Mouse (Mus musculus) liver, embryonic 15.5 days (tissue): ENCODE data around the gene Olfr603. TPM values are rescaled to one million over a fixed set of nuclear protein-coding genes. Genes with fewer than 3 reads are reported as not detected.
"Not testable (repeated sequence)": the region's sequence is repeated elsewhere in the genome, so short reads cannot be mapped to it uniquely, and the experiment has no call there.

Source experiments
- ATAC-seq: fragments of 200-750 bp; cut with Nextera tagmentation; 2 replicates; pipeline ENCODE4 v1.8.0; 2017; ENCODE audit warnings: moderate number of reproducible peaks, mild to moderate bottlenecking, moderate library complexity; ENCODE audit not compliant: insufficient read depth
- H3K27ac ChIP-seq: fragments of 300-500 bp; sonication (generic); replicated peaks from 2 replicates; pipeline ENCODE4 v1.5.1; 2015; ENCODE audit warnings: mild to moderate bottlenecking, inconsistent platforms
- H3K27me3 ChIP-seq: fragments of 300-500 bp; sonication (generic); 2 replicates; pipeline ENCODE4 v1.6.1; 2015; ENCODE audit warnings: mild to moderate bottlenecking, inconsistent platforms
- H3K36me3 ChIP-seq: fragments of 300-500 bp; sonication (generic); replicated peaks from 2 replicates; pipeline ENCODE4 v1.6.1; 2015; ENCODE audit warnings: moderate library complexity, mild to moderate bottlenecking, inconsistent platforms
- H3K4me1 ChIP-seq: fragments of 300-500 bp; sonication (generic); replicated peaks from 2 replicates; pipeline ENCODE4 v1.6.1; 2015; ENCODE audit warnings: inconsistent platforms
- H3K4me2 ChIP-seq: fragments of 300-500 bp; sonication (generic); 2 replicates; pipeline ENCODE4 v1.6.1; 2015; ENCODE audit warnings: moderate library complexity, mild to moderate bottlenecking, inconsistent platforms
- H3K4me3 ChIP-seq: fragments of 300-500 bp; sonication (generic); replicated peaks from 2 replicates; pipeline ENCODE4 v1.5.1; 2015; ENCODE audit warnings: mild to moderate bottlenecking, inconsistent platforms
- H3K9ac ChIP-seq: fragments of 300-500 bp; sonication (generic); 2 replicates; pipeline ENCODE4 v1.6.1; 2015; ENCODE audit warnings: moderate library complexity, mild to moderate bottlenecking, inconsistent platforms
- H3K9me3 ChIP-seq: fragments of 300-500 bp; sonication (generic); replicated peaks from 2 replicates; pipeline ENCODE4 v1.6.1; 2016; ENCODE audit warnings: inconsistent platforms
- WGBS: fragments of 180-500 bp; shearing (Covaris S2); methylation state at CpG from one replicate; pipeline ENCODE4 v1.1.7; 2015; ENCODE audit warnings: mixed read lengths; ENCODE audit not compliant: insufficient replicate concordance; 5-methylcytosine and 5-hydroxymethylcytosine counted together
- microRNA-seq: library from miRNA; unstranded; fragments of <30 nt; microRNA quantifications from one replicate; pipeline ENCODE4, GENCODE M21; 2016
- polyA plus RNA-seq: library from polyadenylated mRNA; unstranded; fragments of >200 nt; fragmentation: Nextera tagmentation; extraction: Ambion mirVana; gene quantifications from 2 replicates; pipeline ENCODE4 v1.2.1, GENCODE M21; 2015

Olfr603 gene
- polyA plus RNA-seq = not detected in 2 replicates

DNA sequence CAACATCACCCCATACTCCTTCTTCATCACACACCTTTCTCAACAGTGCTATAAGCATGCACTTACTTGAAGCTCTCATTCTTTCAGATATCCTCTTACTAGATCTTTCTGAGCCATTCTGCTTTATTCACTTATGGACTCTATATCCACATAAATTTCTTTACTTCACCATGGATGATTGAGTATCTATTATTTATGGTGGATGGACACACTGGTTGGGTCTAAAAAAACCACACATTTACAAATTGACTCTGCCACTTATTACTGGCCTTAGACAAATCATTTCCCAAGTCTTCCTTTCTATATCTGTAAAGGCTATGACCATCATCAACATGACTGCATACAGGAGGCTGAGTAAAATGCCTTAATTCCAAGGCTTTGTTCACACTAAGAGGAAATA lies at the start of gene Olfr603:
Gene Olfr603 (minus strand): TSS at position 101 of the 400 bp plus-strand sequence.
- no peaks in the 10 kb centered on the region for H3K4me1 ChIP-seq
- no peak for ATAC-seq

GRCm38 (mm10) chr7:103414772-103415171 lies 28.8 kb upstream of the Olfr603 start, which contains the start of gene Usp17lc:
Gene Usp17lc, plus strand, starts transcription at chr7:103415072.
- not testable (repeated sequence) for H3K9ac ChIP-seq, ATAC-seq, H3K4me3 ChIP-seq, H3K36me3 ChIP-seq, H3K27me3 ChIP-seq, H3K4me1 ChIP-seq, H3K9me3 ChIP-seq, H3K4me2 ChIP-seq, H3K27ac ChIP-seq
- whole genome bisulfite sequencing = 41% methylated on average over 1 of the region's 1 CpGs

More for the DNA sequence above, at the start of gene Olfr603:
- H3K9ac ChIP-seq = no peak within 1 kb of the TSS
- no peaks in the 10 kb centered on the region for H3K27me3 ChIP-seq
- no peak within 1 kb of the TSS for H3K27ac ChIP-seq
- no peaks in the 10 kb centered on the region for H3K9me3 ChIP-seq
- no peaks in the 10 kb centered on the region for H3K36me3 ChIP-seq
- no peak within 1 kb of the TSS for H3K4me3 ChIP-seq
- no peak within 1 kb of the TSS for H3K4me2 ChIP-seq

DNA sequence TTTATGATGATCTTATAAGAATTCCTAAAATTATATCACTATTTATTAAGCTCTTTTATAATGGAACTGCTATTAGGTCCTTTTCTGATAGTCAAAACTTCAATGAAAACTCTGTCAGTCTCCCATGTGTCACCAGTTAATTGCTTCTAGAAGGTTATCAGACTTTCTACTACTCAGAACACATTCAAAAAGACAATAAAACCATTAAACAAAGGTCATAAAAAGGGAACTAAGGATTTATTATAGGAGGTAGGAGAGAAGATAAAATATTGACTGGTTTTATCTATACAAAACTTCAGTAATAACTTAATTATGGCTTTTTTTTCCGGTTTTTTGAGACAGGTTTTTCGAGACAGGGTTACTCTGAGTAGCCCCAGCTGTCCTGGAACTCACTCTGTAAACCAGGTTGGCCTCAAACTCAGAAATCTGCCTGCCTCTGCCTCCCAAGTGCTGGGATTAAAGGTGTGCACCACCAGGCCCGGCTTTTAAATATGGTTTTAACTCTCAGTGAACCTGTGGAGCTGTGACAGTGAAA lies 20.6 kb upstream of the Olfr603 start:
- not testable (repeated sequence) for H3K4me2 ChIP-seq, H3K27ac ChIP-seq, H3K27me3 ChIP-seq, H3K9ac ChIP-seq, H3K4me3 ChIP-seq, ATAC-seq, H3K9me3 ChIP-seq, H3K36me3 ChIP-seq, H3K4me1 ChIP-seq
- 34% methylated on average over 3 of the region's 3 CpGs for WGBS

DNA sequence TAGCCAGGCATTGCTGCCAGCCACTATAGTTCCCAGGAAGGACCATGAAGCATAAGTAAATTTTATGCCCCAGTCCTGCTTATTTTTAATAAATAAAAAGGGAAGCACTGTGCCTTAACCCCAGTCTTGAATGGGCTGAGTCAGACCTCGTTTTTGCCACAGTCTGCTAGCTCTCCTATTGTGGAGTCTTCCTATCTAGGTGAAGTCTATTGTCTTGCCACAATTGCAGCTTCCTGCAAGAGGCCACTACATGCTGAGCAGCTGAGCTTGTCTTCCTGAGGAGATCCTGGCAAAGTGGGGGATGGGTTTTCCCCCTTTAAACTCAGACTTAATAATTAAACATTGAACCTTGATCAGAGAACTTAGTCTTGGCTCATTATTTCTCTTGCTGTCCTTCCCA lies 13.0 kb upstream of the Olfr603 start:
- Histone ChIP-seq H3K4me2 (no peak overlapping the region), H3K36me3 (no peaks in the 10 kb centered on the region), H3K9me3 (no peaks in the 10 kb centered on the region), H3K4me3 (no peak overlapping the region), H3K9ac (no peak overlapping the region), H3K27ac (no peak overlapping the region), H3K4me1 (no peaks in the 10 kb centered on the region), H3K27me3 (no peaks in the 10 kb centered on the region)
- 2% methylated on average over 1 of the region's 1 CpGs for WGBS
- no peak for ATAC-seq

- ATAC-seq = no peak
- no peaks in the 10 kb centered on the region for H3K4me1 ChIP-seq
- no peak overlapping the region for H3K4me2 ChIP-seq
- no peaks in the 10 kb centered on the region for H3K27me3 ChIP-seq
- no peak overlapping the region for H3K4me3 ChIP-seq
- no peaks in the 10 kb centered on the region for H3K9me3 ChIP-seq
- no peaks in the 10 kb centered on the region for H3K36me3 ChIP-seq
- no peak overlapping the region for H3K9ac ChIP-seq
- H3K27ac ChIP-seq = no peak overlapping the region
These were observed 11.8 kb upstream of the Olfr603 start for GRCm38 (mm10) chr7:103397758-103398157.

GRCm38 (mm10) chr7:103362555-103362954 lies 23.4 kb downstream of the Olfr603 start, which contains the start of gene Olfr601:
Gene Olfr601, minus strand, starts transcription at chr7:103362655.
- H3K27ac ChIP-seq = no peak within 1 kb of the TSS

GRCm38 (mm10) chr7:103349569-103349968 lies 36.4 kb downstream of the Olfr603 start, which contains the start of gene Olfr600:
Gene Olfr600, minus strand, starts transcription at chr7:103349669.
- no peak within 1 kb of the TSS for H3K4me3 ChIP-seq

More at GRCm38 (mm10) chr7:103362555-103362954, 23.4 kb downstream of the Olfr603 start, which contains the start of gene Olfr601:
- Histone ChIP-seq H3K4me3 (no peak within 1 kb of the TSS), H3K4me1 (no peaks in the 10 kb centered on the region), H3K27me3 (no peaks in the 10 kb centered on the region), H3K36me3 (no peaks in the 10 kb centered on the region), H3K9me3 (no peaks in the 10 kb centered on the region), H3K4me2 (no peak within 1 kb of the TSS), H3K9ac (no peak within 1 kb of the TSS)
- ATAC-seq = no peak
- 63% methylated on average over 1 of the region's 1 CpGs for WGBS

GRCm38 (mm10) chr7:103335617-103336016 lies 50.4 kb downstream of the Olfr603 start, which contains the start of gene Olfr599:
Gene Olfr599, plus strand, starts transcription at chr7:103335917.
- Histone ChIP-seq H3K4me2 (no peak within 1 kb of the TSS), H3K36me3 (no peaks in the 10 kb centered on the region), H3K9ac (no peak within 1 kb of the TSS), H3K4me1 (no peaks in the 10 kb centered on the region), H3K9me3 (no peaks in the 10 kb centered on the region), H3K4me3 (no peak within 1 kb of the TSS), H3K27ac (no peak within 1 kb of the TSS), H3K27me3 (no peaks in the 10 kb centered on the region)
- no peak for ATAC-seq
- WGBS = 53% methylated on average over 1 of the region's 1 CpGs

More at GRCm38 (mm10) chr7:103349569-103349968, 36.4 kb downstream of the Olfr603 start, which contains the start of gene Olfr600:
- Histone ChIP-seq H3K9ac (no peak within 1 kb of the TSS), H3K4me2 (no peak within 1 kb of the TSS), H3K27me3 (no peaks in the 10 kb centered on the region), H3K4me1 (no peaks in the 10 kb centered on the region), H3K27ac (no peak within 1 kb of the TSS), H3K36me3 (no peaks in the 10 kb centered on the region), H3K9me3 (no peaks in the 10 kb centered on the region)
- ATAC-seq = no peak

Small RNA genes within 50 kb of the gene (microRNA-seq; reads per million reads assigned to microRNA genes)
- not detected for gene Gm25774

Other genes with a start within 250 kb of the Olfr603 start
- gene Olfr588-ps1, start 245.3 kb downstream of the Olfr603 start, polyA plus RNA-seq = not detected in 2 replicates
- gene Olfr589, start 229.8 kb downstream of the Olfr603 start, polyA plus RNA-seq = not detected in 2 replicates
- gene Olfr591, start 207.8 kb downstream of the Olfr603 start, polyA plus RNA-seq = not detected in 2 replicates
- not detected in 2 replicates for gene Olfr592, start 201.4 kb downstream of the Olfr603 start, polyA plus RNA-seq
- gene Olfr593, start 174.3 kb downstream of the Olfr603 start, polyA plus RNA-seq = not detected in 2 replicates
- gene Olfr594, start 169.2 kb downstream of the Olfr603 start, polyA plus RNA-seq = not detected in 2 replicates
- not detected in 2 replicates for gene Usp17ld, start 133.7 kb downstream of the Olfr603 start, polyA plus RNA-seq
- not detected in 2 replicates for gene Olfr596, start 80.5 kb downstream of the Olfr603 start, polyA plus RNA-seq
- gene Olfr597, start 69.9 kb downstream of the Olfr603 start, polyA plus RNA-seq = not detected in 2 replicates
- not detected in 2 replicates for gene Olfr598, start 62.6 kb downstream of the Olfr603 start, polyA plus RNA-seq
- not detected in 2 replicates for gene Olfr599, start 50.3 kb downstream of the Olfr603 start, polyA plus RNA-seq
- not detected in 2 replicates for gene Olfr600, start 36.5 kb downstream of the Olfr603 start, polyA plus RNA-seq
- gene Olfr601, start 23.5 kb downstream of the Olfr603 start, polyA plus RNA-seq = not detected in 2 replicates
- not detected in 2 replicates for gene Usp17lc, start 28.9 kb upstream of the Olfr603 start, polyA plus RNA-seq
- not detected in 2 replicates for gene Olfr605, start 59.3 kb upstream of the Olfr603 start, polyA plus RNA-seq
- not detected in 2 replicates for gene Olfr606, start 62.9 kb upstream of the Olfr603 start, polyA plus RNA-seq
- gene Olfr607, start 78.0 kb upstream of the Olfr603 start, polyA plus RNA-seq = not detected in 2 replicates
- gene Olfr608, start 83.7 kb upstream of the Olfr603 start, polyA plus RNA-seq = not detected in 2 replicates
- gene Olfr609, start 111.9 kb upstream of the Olfr603 start, polyA plus RNA-seq = not detected in 2 replicates
- not detected in 2 replicates for gene Olfr610, start 125.9 kb upstream of the Olfr603 start, polyA plus RNA-seq
- not detected in 2 replicates for gene Olfr611, start 134.7 kb upstream of the Olfr603 start, polyA plus RNA-seq
- gene Olfr612, start 156.5 kb upstream of the Olfr603 start, polyA plus RNA-seq = not detected in 2 replicates
- gene Olfr613, start 161.9 kb upstream of the Olfr603 start, polyA plus RNA-seq = not detected in 2 replicates
- gene Olfr615, start 169.9 kb upstream of the Olfr603 start, polyA plus RNA-seq = not detected in 2 replicates
- not detected in 2 replicates for gene Olfr616, start 183.0 kb upstream of the Olfr603 start, polyA plus RNA-seq
- gene Olfr617, start 186.9 kb upstream of the Olfr603 start, polyA plus RNA-seq = not detected in 2 replicates
- not detected in 2 replicates for gene Olfr618, start 203.9 kb upstream of the Olfr603 start, polyA plus RNA-seq
- gene Olfr619, start 214.4 kb upstream of the Olfr603 start, polyA plus RNA-seq = not detected in 2 replicates
- gene Olfr620, start 226.4 kb upstream of the Olfr603 start, polyA plus RNA-seq = not detected in 2 replicates